Mouse (Mus musculus) cerebellum, adult 2 months (tissue): ENCODE measurements around the gene Stfa3.

Experiments
- CTCF ChIP-seq: fragments of 200-500 bp; IDR thresholded peaks from 2 replicates; pipeline ENCODE4 v1.5.1; 2011; ENCODE audit warnings: low read depth, mild to moderate bottlenecking, control low read depth, low read length, moderate library complexity, borderline replicate concordance; ENCODE audit not compliant: insufficient read depth
- POLR2A ChIP-seq: fragments of 200-500 bp; IDR thresholded peaks from 2 replicates; pipeline ENCODE4 v1.6.1; 2011; ENCODE audit warnings: low read length, control low read depth, borderline replicate concordance; ENCODE audit not compliant: insufficient read depth

GRCm38 (mm10) chr16:36502286-36502685 is 47.1 kb upstream of the Stfa3 start:
- TF ChIP-seq CTCF (no peak), POLR2A (no peak)
